Comparison of ENCODE assay signal across 16 mouse cellular contexts in genomic region chr6:22078686-22079264, GRCm38 (mm10).
DNase-seq lines count a peak whose midpoint lies in the region; ATAC-seq and TF ChIP-seq lines count a peak whose summit lies in the region.
"Had no signal": no experiment of that assay in that cellular context is flagged by ENCODE, and none has a peak within 500 bp of the region (broad histone marks: within the 10 kb centered on the region; RNA-seq: fewer than 3 reads in every experiment).

No protein-coding gene starts in this region.

- WGBS in hindbrain, embryonic 12.5 days, result 60% methylated on average over 7 of the region's 7 CpGs
- 48% methylated on average over 7 of the region's 7 CpGs for WGBS in hindbrain, postnatal 0 days
- 48% methylated on average over 7 of the region's 7 CpGs for WGBS in forebrain, embryonic 13.5 days
- WGBS in forebrain, embryonic 16.5 days, result 33% methylated on average over 7 of the region's 7 CpGs

- no peak overlapping the region for H3K4me3 ChIP-seq in hindbrain, embryonic 12.5 days
- no peak overlapping the region for H3K4me3 ChIP-seq in hindbrain, postnatal 0 days (ENCODE audit: low read length)
- H3K4me3 ChIP-seq in forebrain, embryonic 13.5 days, result no peak overlapping the region
- no peak overlapping the region for H3K4me3 ChIP-seq in forebrain, embryonic 16.5 days (replicated peaks; ENCODE audit: low read length)
- H3K4me3 ChIP-seq: embryonic facial prominence, embryonic 10.5 days; heart, embryonic 12.5 days; hindbrain, embryonic 10.5 days had no signal

- TF ChIP-seq CTCF in hindbrain, postnatal 0 days (IDR thresholded peaks at IDR 0.05; ENCODE audit: low read depth), result no peak

- H3K9me3 ChIP-seq in hindbrain, embryonic 12.5 days (replicated peaks), result no peaks in the 10 kb centered on the region
- no peaks in the 10 kb centered on the region for H3K9me3 ChIP-seq in hindbrain, postnatal 0 days (ENCODE audit: low read length)
- H3K9me3 ChIP-seq in forebrain, embryonic 13.5 days (replicated peaks), result no peaks in the 10 kb centered on the region
- no peaks in the 10 kb centered on the region for H3K9me3 ChIP-seq in forebrain, embryonic 16.5 days (ENCODE audit: control insufficient read depth, low read length)
- H3K9me3 ChIP-seq: embryonic facial prominence, embryonic 10.5 days; heart, embryonic 12.5 days; hindbrain, embryonic 10.5 days had no signal

- H3K27ac ChIP-seq in hindbrain, embryonic 12.5 days, result no peak overlapping the region
- H3K27ac ChIP-seq in hindbrain, postnatal 0 days, result no peak overlapping the region
- H3K27ac ChIP-seq in forebrain, embryonic 13.5 days, result no peak overlapping the region
- H3K27ac ChIP-seq in forebrain, embryonic 16.5 days (ENCODE audit: low read length), result no peak overlapping the region
- H3K27ac ChIP-seq: embryonic facial prominence, embryonic 10.5 days; hindbrain, embryonic 10.5 days had no signal

- DNase-seq in hindbrain, postnatal 0 days (ENCODE audit: low spot score), result no peak
- DNase-seq in mesoderm, embryonic 11.5 days (ENCODE audit: low read depth, low spot score), result peak; percentile 6
- no peak for DNase-seq in gastrocnemius, postnatal 10 days
- DNase-seq in left cerebral cortex, postnatal 10 days (ENCODE audit: extremely low spot score in 1 of 2, low spot score in 2 of 2), result no peak
- DNase-seq: adrenal gland, adult 2 months; adrenal gland, postnatal 25 days; cerebellum, adult 2 months; cerebellum, postnatal 10 days; gastrocnemius, postnatal 25 days; kidney, adult 18-20 months had no signal

- no peaks in the 10 kb centered on the region for H3K4me1 ChIP-seq in hindbrain, embryonic 12.5 days
- H3K4me1 ChIP-seq in hindbrain, postnatal 0 days (ENCODE audit: insufficient read depth, low read length), result no peaks in the 10 kb centered on the region
- no peaks in the 10 kb centered on the region for H3K4me1 ChIP-seq in forebrain, embryonic 13.5 days
- H3K4me1 ChIP-seq in forebrain, embryonic 16.5 days (replicated peaks; ENCODE audit: control insufficient read depth, insufficient read depth, low read length), result 0 out of 2 replicates have a peak, but pooled peaks cover 2% of the 10 kb centered on the region
- H3K4me1 ChIP-seq: embryonic facial prominence, embryonic 10.5 days; heart, embryonic 12.5 days had no signal

- no peaks in the 10 kb centered on the region for H3K27me3 ChIP-seq in hindbrain, embryonic 12.5 days
- H3K27me3 ChIP-seq in hindbrain, postnatal 0 days (ENCODE audit: insufficient read depth, low read length), result no peaks in the 10 kb centered on the region
- no peaks in the 10 kb centered on the region for H3K27me3 ChIP-seq in forebrain, embryonic 13.5 days
- no peaks in the 10 kb centered on the region for H3K27me3 ChIP-seq in forebrain, embryonic 16.5 days (replicated peaks; ENCODE audit: control insufficient read depth, insufficient read depth, low read length)
- H3K27me3 ChIP-seq: heart, embryonic 12.5 days had no signal

- intact Hi-C loops in left cerebral cortex, postnatal 10 days (cut with DNase I), result no loop called here

- H3K9ac ChIP-seq in hindbrain, embryonic 12.5 days, result no peak overlapping the region
- H3K9ac ChIP-seq in hindbrain, postnatal 0 days (replicated peaks; ENCODE audit: low read length), result no peak overlapping the region
- no peak overlapping the region for H3K9ac ChIP-seq in forebrain, embryonic 13.5 days
- H3K9ac ChIP-seq in forebrain, embryonic 16.5 days (replicated peaks; ENCODE audit: low read depth, low read length), result no peak overlapping the region
- H3K9ac ChIP-seq: heart, embryonic 12.5 days had no signal

- peak; percentile 32; the same call in 1 of the 2 replicates for ATAC-seq in hindbrain, embryonic 12.5 days (ENCODE audit: low FRiP score)
- no peak for ATAC-seq in hindbrain, postnatal 0 days
- peak; percentile 45; the same call in 1 of the 2 replicates for ATAC-seq in forebrain, embryonic 13.5 days
- peak; percentile 43; the same call in 1 of the 2 replicates for ATAC-seq in forebrain, embryonic 16.5 days

- no peak overlapping the region for H3K4me2 ChIP-seq in hindbrain, embryonic 12.5 days (replicated peaks)
- H3K4me2 ChIP-seq in hindbrain, postnatal 0 days (ENCODE audit: low read depth, low read length), result no peak overlapping the region
- H3K4me2 ChIP-seq in forebrain, embryonic 13.5 days, result no peak overlapping the region
- H3K4me2 ChIP-seq in forebrain, embryonic 16.5 days (ENCODE audit: low read length), result no peak overlapping the region
- H3K4me2 ChIP-seq: heart, embryonic 12.5 days had no signal

- no peaks in the 10 kb centered on the region for H3K36me3 ChIP-seq in hindbrain, embryonic 12.5 days
- H3K36me3 ChIP-seq in hindbrain, postnatal 0 days (ENCODE audit: insufficient read depth, low read length), result no peaks in the 10 kb centered on the region
- H3K36me3 ChIP-seq in forebrain, embryonic 13.5 days (ENCODE audit: poor library complexity, severe bottlenecking), result no peaks in the 10 kb centered on the region
- H3K36me3 ChIP-seq in forebrain, embryonic 16.5 days (ENCODE audit: control insufficient read depth, insufficient read depth), result no peaks in the 10 kb centered on the region
- H3K36me3 ChIP-seq: embryonic facial prominence, embryonic 10.5 days; heart, embryonic 12.5 days; hindbrain, embryonic 10.5 days had no signal
